Mouse (Mus musculus) kidney, embryonic 16.5 days (tissue): Measurements from ENCODE around the gene Cypt1. TPM values are rescaled to one million over a fixed set of nuclear protein-coding genes. Genes with fewer than 3 reads are reported as not detected.

Source experiments
- ATAC-seq: fragments of 200-750 bp; cut with Nextera tagmentation; 2 replicates; pipeline ENCODE4 v1.8.0; 2017; ENCODE audit warnings: moderate TSS enrichment; ENCODE audit not compliant: low FRiP score, low TSS enrichment
- H3K27ac ChIP-seq: fragments of 300-500 bp; sonication (generic); 2 replicates; pipeline ENCODE4 v1.5.1; 2014; ENCODE audit warnings: low read length
- H3K27me3 ChIP-seq: fragments of 300-500 bp; sonication (generic); 2 replicates; pipeline ENCODE4 v1.6.1; 2014; ENCODE audit warnings: low read length, control low read depth, mixed read lengths; ENCODE audit not compliant: insufficient read depth
- H3K36me3 ChIP-seq: fragments of 300-500 bp; sonication (generic); 2 replicates; pipeline ENCODE4 v1.6.1; 2014; ENCODE audit warnings: low read length, control low read depth, mixed read lengths; ENCODE audit not compliant: insufficient read depth
- H3K4me1 ChIP-seq: fragments of 300-500 bp; sonication (generic); 2 replicates; pipeline ENCODE4 v1.6.1; 2014; ENCODE audit warnings: low read length, control low read depth, mixed read lengths; ENCODE audit not compliant: insufficient read depth
- H3K4me2 ChIP-seq: fragments of 300-500 bp; sonication (generic); replicated peaks from 2 replicates; pipeline ENCODE4 v1.6.1; 2014; ENCODE audit warnings: low read depth, low read length
- H3K4me3 ChIP-seq: fragments of 300-500 bp; sonication (generic); 2 replicates; pipeline ENCODE4 v1.5.1; 2014; ENCODE audit warnings: mild to moderate bottlenecking, low read length
- H3K9ac ChIP-seq: fragments of 300-500 bp; sonication (generic); replicated peaks from 2 replicates; pipeline ENCODE4 v1.6.1; 2014; ENCODE audit warnings: low read length
- H3K9me3 ChIP-seq: fragments of 300-500 bp; sonication (generic); 2 replicates; pipeline ENCODE4 v1.6.1; 2016; ENCODE audit warnings: low read length, control low read depth
- WGBS: fragments of 180-500 bp; shearing (Covaris S2); extraction: QIAGEN DNeasy Blood & Tissue Kit; methylation state at CpG from one replicate; pipeline ENCODE4 v1.1.7; 2014; 5-methylcytosine and 5-hydroxymethylcytosine counted together
- polyA plus RNA-seq: library from polyadenylated mRNA; unstranded; fragments of >200 nt; fragmentation: Nextera tagmentation; extraction: Ambion mirVana; gene quantifications from 2 replicates; pipeline ENCODE4 v1.2.1, GENCODE M21; 2015

The Cypt1 gene
- polyA plus RNA-seq: not detected in 2 replicates

GRCm38 (mm10) chrX:16522569-16522968, at the start of gene Cypt1:
Cypt1 (plus strand) TSS chrX:16522869.
- no peaks in the 10 kb centered on the region for H3K4me1 ChIP-seq
- H3K27ac ChIP-seq: no peak within 1 kb of the TSS
- H3K4me2 ChIP-seq: no peak within 1 kb of the TSS
- ATAC-seq: no peak
- H3K9me3 ChIP-seq: no peaks in the 10 kb centered on the region
- no peaks in the 10 kb centered on the region for H3K27me3 ChIP-seq
- H3K36me3 ChIP-seq: no peaks in the 10 kb centered on the region
- H3K4me3 ChIP-seq: no peak within 1 kb of the TSS
- 88% methylated on average over 3 of the region's 3 CpGs for WGBS
- H3K9ac ChIP-seq: no peak within 1 kb of the TSS

GRCm38 (mm10) chrX:16546806-16547205, 24.1 kb downstream of the Cypt1 start:
- H3K9ac ChIP-seq: no peak overlapping the region
- H3K27ac ChIP-seq: no peak overlapping the region
- H3K27me3 ChIP-seq: no peaks in the 10 kb centered on the region
- H3K4me1 ChIP-seq: no peaks in the 10 kb centered on the region
- no peak overlapping the region for H3K4me2 ChIP-seq
- ATAC-seq: no peak
- H3K9me3 ChIP-seq: no peaks in the 10 kb centered on the region
- H3K4me3 ChIP-seq: no peak overlapping the region
- H3K36me3 ChIP-seq: no peaks in the 10 kb centered on the region

- no peaks in the 10 kb centered on the region for H3K36me3 ChIP-seq
- ATAC-seq: no peak
- WGBS: 47% methylated on average over 1 of the region's 1 CpGs
- no peak overlapping the region for H3K4me2 ChIP-seq
- H3K4me1 ChIP-seq: no peaks in the 10 kb centered on the region
- no peak overlapping the region for H3K27ac ChIP-seq
- H3K9ac ChIP-seq: no peak overlapping the region
- H3K9me3 ChIP-seq: no peaks in the 10 kb centered on the region
- H3K4me3 ChIP-seq: no peak overlapping the region
- H3K27me3 ChIP-seq: no peaks in the 10 kb centered on the region
Observed at GRCm38 (mm10) chrX:16557061-16557460, 34.4 kb downstream of the Cypt1 start.

GRCm38 (mm10) chrX:16558501-16558900, 35.8 kb downstream of the Cypt1 start:
- no peaks in the 10 kb centered on the region for H3K36me3 ChIP-seq
- ATAC-seq: no peak
- H3K4me1 ChIP-seq: no peaks in the 10 kb centered on the region
- H3K27ac ChIP-seq: no peak overlapping the region
- no peak overlapping the region for H3K4me2 ChIP-seq
- no peak overlapping the region for H3K4me3 ChIP-seq
- no peaks in the 10 kb centered on the region for H3K9me3 ChIP-seq
- no peak overlapping the region for H3K9ac ChIP-seq
- no peaks in the 10 kb centered on the region for H3K27me3 ChIP-seq

Other genes starting within 250 kb of the Cypt1 start
- 18.4 and 18.5 TPM in 2 replicates for gene Maoa, start 96.8 kb downstream of the Cypt1 start, polyA plus RNA-seq